Mouse (Mus musculus): ENCODE results near the gene Fcrls.

DNA sequence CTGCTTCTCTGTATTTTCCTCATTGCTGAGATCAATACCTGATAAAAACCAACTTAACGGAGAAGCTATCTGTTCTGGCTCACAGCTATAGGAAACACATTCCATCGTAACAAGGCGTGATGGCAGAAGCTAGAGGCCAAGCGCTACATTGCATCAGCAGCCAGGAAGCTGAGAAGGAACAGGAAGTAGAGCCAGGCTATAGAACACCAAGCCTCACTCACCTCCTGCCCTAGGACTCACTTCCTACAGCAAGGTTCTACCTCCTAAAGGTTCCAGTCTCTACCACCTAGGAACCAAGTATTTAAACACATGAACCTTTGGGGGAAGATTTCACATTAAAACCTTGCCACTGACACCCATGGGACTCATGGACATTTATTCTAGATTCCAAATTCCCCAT lies 39.9 kb downstream of the Fcrls start:
- no peak for TF ChIP-seq FLI1 (IDR thresholded peaks at IDR 0.05; ENCODE audit: low read length)
- TF ChIP-seq GATA1 (IDR thresholded peaks at IDR 0.05; ENCODE audit: borderline replicate concordance, low read length) = no peak
